Mouse (Mus musculus) lung, postnatal 36 days (tissue): ENCODE measurements around the gene Cphx3.
"Not testable (repeated sequence)": the region's sequence is repeated elsewhere in the genome, so short reads cannot be mapped to it uniquely, and the experiment has no call there.

Source experiments
- DNase-seq: peaks from one replicate; pipeline ENCODE4 v3.0.0; 2022; ENCODE audit warnings: mixed read lengths

Gene Cphx3

DNA sequence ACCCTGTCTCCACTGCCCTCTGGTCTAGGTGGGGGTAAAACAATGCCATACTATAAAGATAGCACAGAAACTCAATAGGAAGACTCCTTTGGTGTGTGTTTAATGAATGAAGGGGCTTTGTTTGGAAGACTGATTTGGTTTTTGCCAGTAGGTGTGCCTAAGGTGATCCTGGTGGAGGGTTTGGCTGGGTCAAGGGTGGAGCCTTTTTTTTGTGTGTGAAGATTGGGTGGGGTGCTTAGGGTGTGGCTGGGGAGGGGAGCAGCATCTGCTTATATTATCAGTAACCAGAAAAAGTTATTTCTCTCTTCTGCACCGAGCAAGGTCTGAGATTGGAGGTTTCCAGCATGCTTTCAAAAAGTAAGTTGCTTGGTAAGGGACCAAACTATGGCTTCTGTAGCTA is at the start of gene Cphx3:
Gene Cphx3 (plus strand): TSS at position 301 of the 400 bp plus-strand sequence.
- DNase-seq = not testable (repeated sequence)

DNA sequence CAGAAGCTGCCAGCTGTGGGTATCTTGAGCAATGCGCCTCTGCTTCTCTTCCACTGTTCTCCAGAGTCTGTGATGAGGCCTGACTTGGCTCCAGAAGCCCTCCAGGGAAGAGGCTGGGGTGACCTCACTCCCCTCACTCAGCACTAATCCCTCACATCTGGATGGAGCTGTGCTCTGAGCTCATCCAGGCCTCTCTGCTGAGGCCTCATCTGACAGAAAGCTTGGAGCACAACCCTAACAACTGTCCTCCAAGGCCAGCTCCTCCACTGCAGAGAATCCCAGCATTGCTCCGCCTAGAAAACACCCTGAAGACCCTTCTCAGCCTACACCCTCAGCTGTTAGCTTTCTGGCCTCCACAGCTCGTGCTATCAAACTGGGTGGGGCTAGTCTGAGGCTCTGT is 47.7 kb upstream of the Cphx3 start:
- DNase-seq = not testable (repeated sequence)

DNA sequence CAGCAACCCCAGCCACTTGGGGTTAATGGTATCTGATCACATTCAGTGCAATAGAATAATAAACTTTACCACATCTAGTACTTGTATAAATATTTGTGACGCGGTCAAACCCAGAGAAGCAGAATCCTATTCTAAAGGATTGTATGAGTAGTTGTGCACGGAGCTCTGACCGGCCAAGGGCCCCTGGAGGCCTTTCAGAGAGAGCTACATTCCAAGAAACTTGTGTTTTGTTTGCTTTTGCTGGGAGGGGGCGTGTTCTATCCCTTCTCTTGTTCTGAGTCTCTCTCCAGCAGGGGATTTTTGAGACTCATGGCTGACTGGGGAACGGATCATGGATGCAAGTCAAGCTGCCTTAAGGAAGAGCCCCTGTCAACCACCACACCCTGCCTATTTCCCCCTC is 46.7 kb upstream of the Cphx3 start:
- DNase-seq = not testable (repeated sequence)

- DNase-seq = not testable (repeated sequence)
These were observed 39.5 kb upstream of the Cphx3 start, which contains the start of gene Gm9780 for GRCm38 (mm10) chr14:26042611-26043010. Gene Gm9780 (minus strand): TSS chr14:26042711.

DNA sequence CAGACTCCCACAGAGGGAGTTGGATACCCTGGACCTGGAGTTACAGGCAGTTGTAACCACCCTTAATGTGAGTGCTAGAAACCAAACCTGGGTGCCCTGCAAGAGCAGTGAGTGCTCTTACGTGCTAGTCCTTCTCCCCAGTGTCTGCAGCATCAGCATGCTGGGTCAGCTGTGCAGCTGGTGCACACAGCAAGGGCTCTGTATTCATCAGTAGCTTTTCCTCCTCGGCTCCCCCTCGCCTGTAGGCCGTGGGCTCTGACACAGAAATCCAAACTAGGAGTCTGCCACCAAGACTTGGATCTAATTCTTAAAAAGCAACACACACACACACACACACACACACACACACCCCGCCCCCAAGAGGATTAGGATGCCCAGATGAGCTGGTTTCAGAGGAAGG is 37.1 kb upstream of the Cphx3 start:
- not testable (repeated sequence) for DNase-seq

DNA sequence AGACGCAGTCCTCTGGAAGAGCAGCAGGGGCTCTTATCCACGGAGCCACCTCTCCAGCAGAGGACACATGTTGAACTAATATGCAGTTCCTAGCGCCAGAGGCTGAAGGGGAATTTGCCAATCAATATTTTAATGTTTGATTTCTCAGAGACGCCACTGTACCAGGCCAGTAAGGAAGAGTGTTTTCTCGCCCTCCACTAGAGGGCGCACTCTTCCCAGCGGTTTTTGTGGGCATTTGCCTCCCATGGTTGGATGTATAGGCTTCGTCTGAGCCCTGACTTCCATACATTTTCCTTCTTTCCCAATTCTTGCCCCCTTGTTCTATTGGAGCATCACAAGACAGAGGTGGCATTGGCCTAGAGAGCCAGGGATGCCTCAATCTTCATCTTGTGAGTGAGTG is 35.1 kb upstream of the Cphx3 start:
- DNase-seq = not testable (repeated sequence)

- DNase-seq = not testable (repeated sequence)
These were observed 33.3 kb upstream of the Cphx3 start for GRCm38 (mm10) chr14:26048767-26049166.

DNA sequence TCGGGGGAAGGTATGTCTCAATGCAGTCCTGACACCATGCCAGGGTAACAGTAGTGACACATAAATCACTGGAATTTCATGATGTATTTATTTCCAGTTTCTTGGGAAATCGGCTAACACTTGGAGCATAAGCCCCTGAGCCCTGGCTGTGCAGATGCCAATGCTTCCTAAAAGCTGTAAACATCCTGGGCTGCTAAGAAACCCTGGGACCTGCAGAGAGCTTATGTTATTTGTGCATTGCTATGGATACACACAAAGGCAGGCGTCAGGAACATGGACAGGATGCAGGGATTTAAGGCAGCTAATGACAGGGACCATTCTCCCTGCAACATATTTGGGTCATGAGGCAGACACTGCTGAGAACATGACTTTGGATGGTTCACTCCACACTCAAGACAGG is 23.9 kb upstream of the Cphx3 start:
- DNase-seq = not testable (repeated sequence)

DNA sequence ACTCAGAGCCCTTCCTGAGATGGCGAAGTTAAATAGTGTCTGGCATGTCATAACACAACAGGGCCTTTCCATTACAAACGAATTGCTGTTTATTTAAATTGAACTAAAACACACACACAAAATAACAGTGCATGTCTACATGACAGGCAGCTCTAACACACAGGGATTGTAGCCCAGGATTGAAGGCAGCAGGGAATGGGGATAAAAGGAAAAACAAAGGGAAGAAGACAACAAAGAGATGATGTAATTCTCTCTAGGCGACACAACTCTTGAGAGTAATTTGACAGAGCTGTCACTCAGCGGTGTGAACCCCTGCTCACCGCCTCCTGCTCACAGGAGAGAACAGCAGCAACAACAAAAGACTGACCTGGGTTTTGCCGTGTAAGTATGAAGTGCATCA is 22.7 kb upstream of the Cphx3 start:
- DNase-seq = not testable (repeated sequence)

GRCm38 (mm10) chr14:26066574-26067324 is 15.3 kb upstream of the Cphx3 start:
- DNase-seq = not testable (repeated sequence)

- not testable (repeated sequence) for DNase-seq
These were observed 14.8 kb upstream of the Cphx3 start, which contains the start of gene Tmem254c for GRCm38 (mm10) chr14:26067325-26067633. Gene Tmem254c (minus strand): TSS chr14:26067355.

GRCm38 (mm10) chr14:26076620-26077390 is 5.3 kb upstream of the Cphx3 start:
- DNase-seq = not testable (repeated sequence)

- DNase-seq = not testable (repeated sequence)
These were observed 881 bp upstream of the Cphx3 start, which contains the start of gene Cphx2 for GRCm38 (mm10) chr14:26081216-26081615. Gene Cphx2 (plus strand): TSS chr14:26081516.

DNA sequence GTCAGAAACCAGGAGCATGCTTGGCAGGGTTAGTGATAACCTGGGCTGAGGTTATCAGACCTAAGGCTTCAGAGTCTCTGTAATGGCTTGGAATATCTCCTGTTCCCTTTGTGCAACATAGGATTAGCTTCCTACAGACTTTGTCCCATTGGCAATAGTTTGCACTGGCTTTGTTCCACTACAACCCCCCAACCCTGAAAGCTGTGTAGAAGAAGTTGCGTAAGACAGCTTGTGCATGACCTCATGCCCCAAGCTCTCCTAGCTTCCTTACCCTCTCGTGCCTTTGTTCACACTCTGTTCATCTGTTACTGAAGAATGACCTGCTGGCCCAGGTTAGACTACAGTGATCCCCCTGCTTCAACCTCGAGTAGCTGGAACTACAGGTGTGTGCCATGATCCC is 15.5 kb downstream of the Cphx3 start:
- DNase-seq = not testable (repeated sequence)

- DNase-seq = not testable (repeated sequence)
These were observed 36.1 kb downstream of the Cphx3 start, which contains the start of gene Duxbl2 for GRCm38 (mm10) chr14:26118150-26118549. Gene Duxbl2 (plus strand): TSS chr14:26118349.

DNA sequence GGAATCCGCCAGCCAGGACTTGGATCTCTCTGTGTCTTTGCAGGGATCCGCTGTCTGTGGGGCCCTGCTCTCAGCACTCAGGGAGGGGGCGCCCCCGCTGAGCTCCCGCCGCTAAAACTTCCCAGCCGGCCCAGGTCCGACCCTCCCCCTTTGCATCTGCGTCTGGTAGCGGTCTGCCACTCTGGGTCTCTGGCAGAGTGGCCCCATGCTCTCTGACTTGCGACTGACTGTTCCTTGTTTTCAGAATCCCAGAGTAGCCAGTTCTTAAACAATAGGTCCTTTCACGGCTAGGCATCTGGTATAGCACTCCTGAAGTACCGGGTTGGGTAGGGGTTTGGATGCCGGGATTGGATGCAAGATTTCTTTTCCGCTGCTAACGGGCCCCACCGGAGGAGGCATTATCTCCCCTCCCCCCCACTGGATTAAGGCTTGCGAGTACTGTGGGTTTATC is 36.5 kb downstream of the Cphx3 start:
- not testable (repeated sequence) for DNase-seq

DNA sequence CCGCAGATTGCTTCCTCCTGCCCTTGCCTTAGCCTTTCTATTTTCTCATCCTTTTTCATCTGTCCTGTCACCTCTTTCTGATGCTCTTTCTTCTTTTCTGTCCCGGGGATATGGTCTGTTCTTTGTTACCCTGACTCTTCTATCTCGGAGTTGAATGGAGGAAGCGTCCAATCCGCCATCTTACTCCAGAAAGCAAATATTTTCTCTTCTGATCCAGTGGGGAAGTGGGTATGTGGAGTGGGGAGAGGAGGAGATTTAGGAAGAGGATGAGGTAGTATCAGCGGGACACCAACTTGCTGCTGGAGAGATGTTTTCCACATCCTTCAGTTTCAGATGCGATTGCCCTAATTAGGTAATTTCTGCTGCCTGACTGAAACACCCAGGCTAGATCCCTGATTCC is 37.0 kb downstream of the Cphx3 start:
- not testable (repeated sequence) for DNase-seq

DNA sequence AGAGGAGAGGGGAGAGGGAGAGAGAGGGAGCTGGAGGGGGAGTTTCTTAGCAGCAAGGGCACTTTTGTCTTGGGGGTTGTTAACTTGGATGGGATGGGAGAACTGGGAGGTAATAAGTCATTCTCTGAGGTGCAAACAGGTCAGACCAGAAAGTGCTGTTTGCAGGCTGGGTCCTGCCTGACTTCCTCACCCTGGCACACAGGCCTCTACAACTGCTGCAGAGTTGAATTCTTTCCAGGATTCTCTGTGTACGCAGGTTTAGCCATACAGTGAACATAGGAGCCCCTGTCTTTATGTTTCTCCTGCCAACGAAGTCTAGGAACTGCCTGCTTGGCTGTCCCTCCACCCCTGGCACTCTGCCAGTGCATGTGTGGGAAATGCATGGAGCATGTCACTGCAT is 65.0 kb downstream of the Cphx3 start:
- not testable (repeated sequence) for DNase-seq

- DNase-seq = not testable (repeated sequence)
These were observed 73.9 kb downstream of the Cphx3 start for GRCm38 (mm10) chr14:26156032-26156431.

- not testable (repeated sequence) for DNase-seq
These were observed 79.1 kb downstream of the Cphx3 start for GRCm38 (mm10) chr14:26161156-26161555.

DNA sequence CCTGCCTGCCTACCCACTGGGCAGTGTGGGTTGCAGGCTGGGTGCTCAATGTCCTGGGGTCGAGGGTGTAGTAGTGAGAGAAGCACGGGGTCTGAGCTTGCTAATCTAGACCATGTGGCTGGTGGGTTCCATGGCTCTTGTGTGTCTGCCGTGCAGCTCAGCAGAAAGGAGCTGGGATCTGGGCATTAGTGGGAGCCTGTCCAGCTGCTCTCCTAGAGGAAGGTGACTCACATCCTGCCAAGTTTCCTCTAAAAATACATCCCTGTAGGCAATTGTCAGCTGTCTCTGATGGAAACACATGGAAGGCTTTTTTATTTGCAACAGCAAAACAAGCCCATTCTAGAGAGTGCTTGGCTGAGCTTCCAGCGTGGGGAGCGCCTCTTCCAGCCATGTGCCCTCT is 80.3 kb downstream of the Cphx3 start:
- not testable (repeated sequence) for DNase-seq

DNA sequence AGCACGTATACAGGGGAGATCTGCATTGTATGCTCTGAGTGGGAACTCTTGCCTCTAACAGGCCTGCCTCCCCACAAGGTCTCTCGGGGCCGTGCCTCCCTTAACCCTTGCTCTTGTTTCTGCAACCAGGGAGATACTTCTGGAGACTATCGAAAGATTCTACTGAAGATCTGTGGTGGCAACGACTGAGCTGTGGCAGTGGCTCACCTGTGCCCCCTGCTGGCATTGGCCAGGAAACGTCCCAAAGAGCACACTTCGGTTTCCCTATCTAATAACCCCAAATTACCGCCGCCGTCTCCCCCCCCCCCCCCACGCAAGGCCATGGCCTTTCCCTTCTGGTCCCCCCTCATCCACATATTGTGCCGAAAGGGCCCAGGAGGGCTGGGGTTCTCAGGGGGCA is 83.2 kb downstream of the Cphx3 start:
- DNase-seq = not testable (repeated sequence)

DNA sequence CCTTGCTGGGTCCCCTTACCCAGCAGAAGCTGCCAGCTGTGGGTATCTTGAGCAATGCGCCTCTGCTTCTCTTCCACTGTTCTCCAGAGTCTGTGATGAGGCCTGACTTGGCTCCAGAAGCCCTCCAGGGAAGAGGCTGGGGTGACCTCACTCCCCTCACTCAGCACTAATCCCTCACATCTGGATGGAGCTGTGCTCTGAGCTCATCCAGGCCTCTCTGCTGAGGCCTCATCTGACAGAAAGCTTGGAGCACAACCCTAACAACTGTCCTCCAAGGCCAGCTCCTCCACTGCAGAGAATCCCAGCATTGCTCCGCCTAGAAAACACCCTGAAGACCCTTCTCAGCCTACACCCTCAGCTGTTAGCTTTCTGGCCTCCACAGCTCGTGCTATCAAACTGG is 91.9 kb downstream of the Cphx3 start:
- DNase-seq = not testable (repeated sequence)

- not testable (repeated sequence) for DNase-seq
These were observed 92.9 kb downstream of the Cphx3 start for GRCm38 (mm10) chr14:26175028-26175427.
